Mouse (Mus musculus) limb, embryonic 14.5 days (tissue): ENCODE results near the gene Smchd1. TPM values are rescaled to one million over a fixed set of nuclear protein-coding genes. Genes with fewer than 3 reads are reported as not detected.
"Not testable (repeated sequence)": the region's sequence is repeated elsewhere in the genome, so short reads cannot be mapped to it uniquely, and the experiment has no call there.

Source experiments
- ATAC-seq: fragments of 200-750 bp; cut with Nextera tagmentation; 2 replicates; pipeline ENCODE4 v1.8.0; 2017; ENCODE audit warnings: low read depth, moderate number of reproducible peaks, moderate TSS enrichment; ENCODE audit not compliant: low FRiP score
- DNase-seq: peaks from one replicate; pipeline ENCODE4 v3.0.0-alpha.2; 2015; ENCODE audit warnings: low spot score
- H3K27ac ChIP-seq: fragments of 300-500 bp; sonication (generic); replicated peaks from 2 replicates; pipeline ENCODE4 v1.5.1; 2014; ENCODE audit warnings: low read depth, mild to moderate bottlenecking, low read length, moderate library complexity, mixed read lengths
- H3K27me3 ChIP-seq: fragments of 300-500 bp; sonication (generic); 2 replicates; pipeline ENCODE4 v1.6.1; 2014; ENCODE audit warnings: low read length, mixed read lengths; ENCODE audit not compliant: control insufficient read depth, insufficient read depth
- H3K36me3 ChIP-seq: fragments of 300-500 bp; sonication (generic); 2 replicates; pipeline ENCODE4 v1.6.1; 2014; ENCODE audit warnings: mild to moderate bottlenecking, low read length, moderate library complexity, mixed read lengths; ENCODE audit not compliant: control insufficient read depth, insufficient read depth
- H3K4me1 ChIP-seq: fragments of 300-500 bp; sonication (generic); 2 replicates; pipeline ENCODE4 v1.6.1; 2014; ENCODE audit warnings: antibody characterized with exemption, low read length, mixed read lengths; ENCODE audit not compliant: control insufficient read depth, insufficient read depth
- H3K4me2 ChIP-seq: fragments of 300-500 bp; sonication (generic); replicated peaks from 2 replicates; pipeline ENCODE4 v1.6.1; 2014; ENCODE audit warnings: low read depth, mild to moderate bottlenecking, low read length, moderate library complexity; ENCODE audit not compliant: severe bottlenecking
- H3K4me3 ChIP-seq: fragments of 300-500 bp; sonication (generic); replicated peaks from 2 replicates; pipeline ENCODE4 v1.5.1; 2014; ENCODE audit warnings: low read length
- H3K9ac ChIP-seq: fragments of 300-500 bp; sonication (generic); 2 replicates; pipeline ENCODE4 v1.6.1; 2014; ENCODE audit warnings: mild to moderate bottlenecking, low read depth, low read length, moderate library complexity; ENCODE audit not compliant: severe bottlenecking
- H3K9me3 ChIP-seq: fragments of 300-500 bp; sonication (generic); 2 replicates; pipeline ENCODE4 v1.6.1; 2016; ENCODE audit warnings: low read length; ENCODE audit not compliant: control insufficient read depth
- POLR2A ChIP-seq: fragments of 200-500 bp; IDR thresholded peaks from 2 replicates; pipeline ENCODE4 v1.8.0; 2012; ENCODE audit warnings: inconsistent platforms, mild to moderate bottlenecking, moderate library complexity, borderline replicate concordance; ENCODE audit not compliant: insufficient read depth, insufficient read length; ENCODE audit errors: extremely low read depth
- WGBS: fragments of 180-500 bp; shearing (Covaris S2); extraction: QIAGEN DNeasy Blood & Tissue Kit; methylation state at CpG from one replicate; pipeline ENCODE4 v1.1.7; 2014; 5-methylcytosine and 5-hydroxymethylcytosine counted together
- polyA plus RNA-seq, 2 experiments: library from polyadenylated mRNA; depleted of rRNA in 1 of 2; stranded (reverse) in 1 of 2; unstranded in 1 of 2; fragments of >200 nt; fragmentation: Nextera tagmentation in 1 of 2; extraction: Ambion mirVana in 1 of 2; gene quantifications; 2 replicates each; pipeline versions ENCODE4 v1.2.1 to v1.2.3; 2012 to 2014

The Smchd1 gene
- polyA plus RNA-seq, 2 experiments, result 42.7 to 71.4 TPM

DNA sequence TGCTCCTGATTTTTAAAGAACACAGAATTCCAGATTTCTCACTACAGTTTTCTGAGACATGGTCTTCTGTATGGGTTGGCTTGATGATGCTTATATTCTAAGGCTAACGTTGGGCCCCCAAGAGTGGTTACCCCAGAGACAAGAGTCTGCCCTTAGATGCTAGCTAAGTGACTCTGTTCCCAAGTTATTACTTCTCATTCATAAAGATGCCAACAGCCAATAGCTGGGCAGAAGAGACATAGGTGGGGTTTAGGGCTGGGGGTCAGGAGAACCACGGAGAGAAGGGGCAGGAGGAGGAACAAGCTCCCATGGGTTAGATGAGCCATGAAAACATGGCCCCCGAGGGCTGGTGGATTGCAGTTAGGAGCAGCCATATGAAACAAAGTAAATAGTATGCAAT lies 133.1 kb downstream of the Smchd1 start:
- 89% methylated on average over 3 of the region's 3 CpGs for WGBS
- Histone ChIP-seq H3K27ac (no peak overlapping the region), H3K36me3 (peaks cover 39% of the 10 kb centered on the region), H3K4me3 (no peak overlapping the region), H3K27me3 (no peaks in the 10 kb centered on the region), H3K4me2 (no peak overlapping the region), H3K4me1 (no peaks in the 10 kb centered on the region), H3K9me3 (no peaks in the 10 kb centered on the region; the same call in 1 of the 2 replicates), H3K9ac (no peak overlapping the region)
- DNase-seq (no peak), ATAC-seq (no peak)
- TF ChIP-seq POLR2A, result no peak

DNA sequence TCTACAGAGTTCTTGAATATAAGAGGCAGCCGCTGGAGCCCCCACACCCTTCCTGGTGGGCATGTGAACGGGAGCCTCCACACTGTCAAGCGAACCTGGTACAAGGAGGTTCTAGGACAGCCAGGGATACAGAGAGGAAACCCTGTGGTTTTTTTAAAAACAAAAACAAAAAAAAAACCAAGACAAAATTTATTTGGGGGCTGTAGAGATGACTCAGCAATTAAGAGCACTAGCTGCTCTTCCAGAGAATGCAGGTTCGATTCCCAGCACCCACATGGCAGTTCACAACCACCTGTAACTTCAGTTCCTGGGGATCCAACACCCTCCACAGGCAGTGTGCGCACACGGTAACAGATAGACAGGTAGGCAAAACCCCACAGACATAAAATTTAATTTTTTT lies 136.5 kb downstream of the Smchd1 start:
- no peak for ATAC-seq
- Histone ChIP-seq H3K4me1 (no peaks in the 10 kb centered on the region), H3K9ac (no peak overlapping the region), H3K36me3 (peaks cover 14% of the 10 kb centered on the region), H3K4me3 (no peak overlapping the region), H3K27ac (no peak overlapping the region), H3K9me3 (no peaks in the 10 kb centered on the region; the same call in 1 of the 2 replicates), H3K27me3 (no peaks in the 10 kb centered on the region), H3K4me2 (no peak overlapping the region)
- no peak for TF ChIP-seq POLR2A
- WGBS, result 94% methylated on average over 6 of the region's 6 CpGs
- no peak for DNase-seq

- ATAC-seq, result no peak
These were observed 137.6 kb downstream of the Smchd1 start for GRCm38 (mm10) chr17:71337546-71337945.

GRCm38 (mm10) chr17:71336421-71336820 lies 138.7 kb downstream of the Smchd1 start:
- Histone ChIP-seq H3K9ac (no peak overlapping the region), H3K4me2 (no peak overlapping the region), H3K4me1 (no peaks in the 10 kb centered on the region), H3K27me3 (no peaks in the 10 kb centered on the region), H3K9me3 (no peaks in the 10 kb centered on the region), H3K36me3 (no peaks in the 10 kb centered on the region), H3K4me3 (no peak overlapping the region), H3K27ac (no peak overlapping the region)
- DNase-seq, result no peak
- no peak for ATAC-seq
- WGBS, result 25% methylated on average over 8 of the region's 8 CpGs
- TF ChIP-seq POLR2A, result no peak

More at GRCm38 (mm10) chr17:71337546-71337945, 137.6 kb downstream of the Smchd1 start:
- Histone ChIP-seq H3K4me3 (no peak overlapping the region), H3K36me3 (0 out of 2 replicates have a peak, but pooled peaks cover 5% of the 10 kb centered on the region), H3K9me3 (no peaks in the 10 kb centered on the region; the same call in 1 of the 2 replicates), H3K27ac (no peak overlapping the region), H3K27me3 (no peaks in the 10 kb centered on the region), H3K4me2 (no peak overlapping the region), H3K4me1 (no peaks in the 10 kb centered on the region), H3K9ac (no peak overlapping the region)
- no peak for TF ChIP-seq POLR2A
- no peak for DNase-seq
- 89% methylated on average over 9 of the region's 9 CpGs for WGBS

DNA sequence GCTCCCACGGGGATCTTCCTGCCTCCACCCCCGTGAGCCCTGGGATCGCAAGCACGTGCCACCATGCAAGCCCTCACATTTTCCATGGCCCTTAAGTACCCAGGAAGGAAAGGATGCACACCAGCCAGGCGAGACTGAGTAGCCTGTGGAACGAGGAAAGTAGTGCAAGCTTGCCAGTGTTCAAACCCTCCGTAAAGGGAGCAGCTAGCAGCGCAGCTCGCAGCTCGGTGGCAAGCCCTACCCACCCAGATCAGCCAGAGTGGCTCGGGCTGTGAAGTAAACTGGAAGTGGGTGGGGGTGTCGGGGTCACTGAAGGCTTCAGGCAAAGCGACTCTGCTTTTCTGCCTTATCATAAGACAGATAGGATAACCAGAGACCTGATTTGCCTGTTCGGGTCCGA lies 142.8 kb downstream of the Smchd1 start:
- no peak overlapping the region for H3K27ac ChIP-seq
- H3K9ac ChIP-seq, result no peak overlapping the region
- H3K4me1 ChIP-seq, result no peaks in the 10 kb centered on the region
- 46% methylated on average over 15 of the region's 15 CpGs for WGBS
- TF ChIP-seq POLR2A, result no peak
- no peak overlapping the region for H3K4me2 ChIP-seq
- DNase-seq (no peak), ATAC-seq (no peak)
- H3K36me3 ChIP-seq, result no peaks in the 10 kb centered on the region
- no peaks in the 10 kb centered on the region for H3K27me3 ChIP-seq
- H3K9me3 ChIP-seq, result no peaks in the 10 kb centered on the region
- no peak overlapping the region for H3K4me3 ChIP-seq

GRCm38 (mm10) chr17:71320731-71321130 lies 154.4 kb downstream of the Smchd1 start:
- H3K4me1 ChIP-seq, H3K36me3 ChIP-seq, H3K9ac ChIP-seq, DNase-seq, H3K27ac ChIP-seq, ATAC-seq, H3K27me3 ChIP-seq, H3K9me3 ChIP-seq, H3K4me2 ChIP-seq, H3K4me3 ChIP-seq: not testable (repeated sequence)
- WGBS, result 90% methylated on average over 8 of the region's 8 CpGs
